Mouse (Mus musculus) brain, embryonic 18.5 days (tissue): ENCODE data around the gene Cyfip2.

Source experiments
- DNase-seq: peaks from one replicate; pipeline ENCODE4 v3.0.0-alpha.2; 2012; ENCODE audit warnings: low read depth, low spot score

Cyfip2 gene

GRCm38 (mm10) chr11:46276778-46277177 lies 35.9 kb downstream of the Cyfip2 start:
- no peak for DNase-seq

GRCm38 (mm10) chr11:46276168-46276567 lies 36.5 kb downstream of the Cyfip2 start:
- no peak for DNase-seq

GRCm38 (mm10) chr11:46275302-46275701 lies 37.4 kb downstream of the Cyfip2 start:
- peak; percentile 42 for DNase-seq

GRCm38 (mm10) chr11:46273969-46274368 lies 38.7 kb downstream of the Cyfip2 start:
- no peak for DNase-seq

- DNase-seq: no peak
These were observed 40.5 kb downstream of the Cyfip2 start for GRCm38 (mm10) chr11:46272058-46272681.

- DNase-seq: no peak
These were observed 42.8 kb downstream of the Cyfip2 start for GRCm38 (mm10) chr11:46269893-46270292.

GRCm38 (mm10) chr11:46269391-46269790 lies 43.3 kb downstream of the Cyfip2 start:
- DNase-seq: no peak

GRCm38 (mm10) chr11:46268991-46269390 lies 43.7 kb downstream of the Cyfip2 start:
- no peak for DNase-seq

- DNase-seq: no peak
These were observed 47.5 kb downstream of the Cyfip2 start for GRCm38 (mm10) chr11:46265031-46265786.

- DNase-seq: no peak
These were observed 48.1 kb downstream of the Cyfip2 start for GRCm38 (mm10) chr11:46264584-46264983.

GRCm38 (mm10) chr11:46263291-46263690 lies 49.4 kb downstream of the Cyfip2 start:
- no peak for DNase-seq

- no peak for DNase-seq
These were observed 49.8 kb downstream of the Cyfip2 start for GRCm38 (mm10) chr11:46262854-46263253.

GRCm38 (mm10) chr11:46258749-46259148 lies 53.9 kb downstream of the Cyfip2 start:
- no peak for DNase-seq

- DNase-seq: no peak
These were observed 54.5 kb downstream of the Cyfip2 start for GRCm38 (mm10) chr11:46258207-46258606.

GRCm38 (mm10) chr11:46255291-46255690 lies 57.4 kb downstream of the Cyfip2 start:
- DNase-seq: no peak

GRCm38 (mm10) chr11:46251994-46252393 lies 60.7 kb downstream of the Cyfip2 start:
- no peak for DNase-seq

- DNase-seq: no peak
These were observed 64.3 kb downstream of the Cyfip2 start for GRCm38 (mm10) chr11:46248352-46248751.

- no peak for DNase-seq
These were observed 66.3 kb downstream of the Cyfip2 start for GRCm38 (mm10) chr11:46246393-46246792.

GRCm38 (mm10) chr11:46245926-46246325 lies 66.7 kb downstream of the Cyfip2 start:
- no peak for DNase-seq

- no peak for DNase-seq
These were observed 67.7 kb downstream of the Cyfip2 start for GRCm38 (mm10) chr11:46244731-46245604.

- DNase-seq: no peak
These were observed 70.7 kb downstream of the Cyfip2 start for GRCm38 (mm10) chr11:46241985-46242384.

- no peak for DNase-seq
These were observed 71.4 kb downstream of the Cyfip2 start for GRCm38 (mm10) chr11:46241150-46241673.
